Comparison of ENCODE assay signal across 21 mouse cellular contexts in the genomic region with DNA sequence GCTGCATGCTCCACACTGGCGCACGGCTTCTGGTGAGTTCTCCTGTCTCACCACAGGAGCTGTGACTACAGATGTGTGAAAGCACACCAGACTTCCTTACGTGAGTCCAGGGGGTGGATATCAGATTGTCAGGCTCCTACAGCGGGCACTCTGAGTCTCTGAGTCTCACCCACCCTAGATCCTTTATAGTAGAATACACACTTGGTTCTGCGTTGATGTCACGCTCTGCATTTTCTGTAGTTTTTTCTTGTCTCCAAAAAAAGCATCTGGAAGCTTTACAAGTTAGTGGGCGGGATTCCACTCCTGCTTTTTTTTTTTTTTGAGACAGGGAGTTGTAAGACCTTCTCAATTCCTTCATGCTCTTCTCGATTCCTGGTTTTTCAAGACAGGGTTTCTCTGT.
"Had no signal": no experiment of that assay in that cellular context is flagged by ENCODE, and none has a peak within 500 bp of the region (broad histone marks: within the 10 kb centered on the region; RNA-seq: fewer than 3 reads in every experiment).

No protein-coding gene starts in this region.

- DNase-seq: cerebellum, adult 8-10 months; cerebellum, adult 9-10 months; cerebellum, adult 9-11 months; cerebellum, postnatal 10 days; cerebellum, postnatal 14 days; cerebellum, postnatal 25 days; cerebellum, postnatal 36 days; embryo, embryonic 11 days; forebrain, postnatal 0 days; gastrocnemius, adult 2 months; gastrocnemius, postnatal 10 days; gastrocnemius, postnatal 14 days; gastrocnemius, postnatal 25 days; gastrocnemius, postnatal 36 days; heart, adult 11 months; heart, adult 18-20 months; heart, adult 2 months had no signal

- ATAC-seq: forebrain, embryonic 13.5 days; forebrain, embryonic 14.5 days; forebrain, embryonic 15.5 days; forebrain, embryonic 16.5 days; forebrain, postnatal 0 days had no signal
